Mouse (Mus musculus) kidney, postnatal 4 days (tissue): Measurements from ENCODE around the gene Gm11555.
"Not testable (repeated sequence)": the region's sequence is repeated elsewhere in the genome, so short reads cannot be mapped to it uniquely, and the experiment has no call there.

Experiments
- DNase-seq, 2 experiments: peaks; one replicate each; pipeline ENCODE4 v3.0.0; 2021; ENCODE audit warnings: mixed read lengths in 2 of 2

Gene Gm11555

DNA sequence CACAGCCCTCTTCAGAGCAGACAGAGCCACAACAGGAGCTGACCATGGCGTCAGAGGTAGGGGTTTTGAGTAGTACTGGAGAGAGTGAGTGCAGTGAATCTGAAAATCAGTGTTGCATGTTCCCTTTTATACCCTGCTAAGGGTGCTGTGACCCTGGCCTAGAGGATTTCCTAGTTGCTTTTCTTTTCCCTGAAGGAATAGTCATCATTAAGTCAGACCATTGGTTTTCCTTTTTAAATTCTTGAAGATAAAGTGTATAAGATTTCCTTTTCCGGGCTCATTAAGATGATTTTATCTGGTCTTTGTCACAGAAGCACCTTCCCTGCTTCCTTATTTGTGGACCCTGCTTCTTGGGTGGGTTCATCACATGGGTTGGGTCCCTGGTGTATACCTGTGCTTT, at the start of gene Gm11555:
Gene Gm11555 (minus strand): TSS at position 101 of the 400 bp plus-strand sequence.
- DNase-seq = no peak

DNA sequence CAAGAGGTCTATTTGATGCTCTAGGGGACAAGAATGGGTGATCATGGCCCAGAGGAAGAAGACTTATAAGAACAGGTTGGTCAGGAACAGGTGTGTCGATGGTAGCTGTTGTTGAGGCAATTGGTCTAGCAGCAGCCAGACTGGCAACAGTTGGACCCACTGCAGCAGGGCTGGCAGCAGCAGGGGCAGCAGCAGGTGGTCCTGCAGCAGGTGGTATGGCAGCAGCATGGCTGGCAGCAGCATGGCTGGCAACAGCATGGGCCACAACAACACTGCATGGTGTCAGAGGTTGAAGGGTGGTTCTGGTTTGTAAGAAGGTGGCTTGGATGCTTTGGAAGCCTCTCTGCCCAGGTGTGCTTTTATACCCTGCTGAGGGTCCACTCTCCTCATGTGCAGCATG, 40.4 kb upstream of the Gm11555 start, which contains the start of gene Gm14190:
Gene Gm14190 (minus strand): TSS at position 278 of the 400 bp plus-strand sequence.
- no peak for DNase-seq

DNA sequence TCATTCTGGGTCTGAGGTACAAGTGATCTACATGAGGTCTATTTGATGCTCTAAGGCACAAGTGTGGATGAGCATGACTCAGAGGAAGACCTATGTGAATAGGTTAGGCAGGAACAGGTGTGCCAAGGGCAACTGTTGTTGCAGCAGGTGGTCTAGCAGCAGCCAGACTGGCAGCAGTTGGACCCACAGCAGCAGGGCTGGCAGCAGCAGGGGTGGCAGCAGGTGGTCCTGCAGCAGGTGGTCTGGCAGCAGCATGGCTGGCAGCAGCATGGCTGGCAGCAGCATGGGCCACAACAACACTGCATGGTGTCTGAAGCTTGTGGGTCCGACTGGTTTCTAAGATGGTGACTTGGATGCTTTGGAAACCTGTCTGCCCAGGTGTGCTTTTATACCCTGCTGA, 35.2 kb upstream of the Gm11555 start:
- DNase-seq = not testable (repeated sequence)

GRCm38 (mm10) chr11:99683481-99683880, 33.4 kb upstream of the Gm11555 start:
- no peak for DNase-seq

- no peak for DNase-seq
Measured at GRCm38 (mm10) chr11:99665860-99666259, 15.8 kb upstream of the Gm11555 start, which contains the start of gene Krtap4-6. TSS of gene Krtap4-6 (minus strand) at chr11:99665960.

GRCm38 (mm10) chr11:99662802-99663201, 12.8 kb upstream of the Gm11555 start:
- DNase-seq = no peak

DNA sequence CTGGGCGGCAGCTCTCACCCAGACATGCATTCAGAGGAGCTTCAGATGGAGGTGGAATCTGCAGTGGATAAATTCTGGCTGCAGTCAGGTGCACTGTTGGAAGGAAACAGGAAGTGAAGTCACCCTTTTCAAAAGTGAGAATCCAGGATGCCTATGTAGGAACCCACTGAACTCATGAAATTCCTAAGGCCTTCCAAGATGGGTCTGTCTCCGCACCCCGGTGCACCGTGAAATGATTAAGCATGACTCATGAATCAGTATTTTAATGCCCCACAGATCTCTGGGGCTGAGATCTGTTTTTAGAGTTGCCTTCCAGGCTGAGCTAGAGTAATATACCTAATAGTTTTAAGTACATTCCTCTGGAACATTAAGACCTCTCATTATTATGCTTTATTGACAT, 9.2 kb upstream of the Gm11555 start:
- no peak for DNase-seq

- DNase-seq = not testable (repeated sequence)
Measured at GRCm38 (mm10) chr11:99658467-99659010, 8.5 kb upstream of the Gm11555 start, which contains the start of gene Gm11563. TSS of gene Gm11563 (minus strand) at chr11:99658960.

DNA sequence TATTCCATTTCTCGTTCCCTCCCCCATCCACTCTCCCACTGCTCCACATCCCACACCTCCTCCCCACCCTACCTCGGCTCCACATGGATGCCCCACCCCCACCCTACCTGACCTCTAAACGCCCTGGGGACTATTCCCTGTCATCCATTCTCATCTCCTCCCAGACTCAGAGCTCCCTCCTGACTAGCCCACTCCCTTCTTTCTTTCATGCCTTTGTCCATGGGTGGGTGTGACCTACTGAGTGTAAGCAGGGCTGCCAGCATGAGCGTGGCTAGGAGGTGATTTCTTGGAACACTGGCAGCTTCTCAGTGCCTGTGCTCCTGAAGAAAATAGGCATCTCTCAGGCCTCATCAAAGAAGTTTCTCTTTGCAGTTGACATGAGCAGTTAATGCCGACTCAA, 7.0 kb upstream of the Gm11555 start:
- DNase-seq = no peak

GRCm38 (mm10) chr11:99646444-99646843, 3.6 kb downstream of the Gm11555 start:
- no peak for DNase-seq

DNA sequence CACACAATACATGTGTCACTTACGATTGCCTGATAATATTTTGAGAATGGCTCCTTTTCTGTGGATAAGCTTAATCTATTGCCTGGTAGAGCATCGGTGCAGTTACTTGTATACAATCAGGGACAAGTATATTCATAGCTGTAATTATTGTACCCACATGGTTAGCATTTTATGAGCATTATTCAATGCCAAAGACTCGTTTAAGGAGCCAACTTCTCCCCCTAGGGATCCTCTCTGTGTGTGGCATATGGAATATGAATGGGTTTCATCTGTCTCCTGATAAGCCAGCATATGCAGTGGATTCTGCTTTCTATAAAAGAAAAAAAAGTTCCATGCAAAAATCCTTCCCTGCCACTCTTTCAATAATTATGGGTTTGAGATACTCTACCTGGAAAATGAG, 5.7 kb downstream of the Gm11555 start:
- no peak for DNase-seq

GRCm38 (mm10) chr11:99643635-99644139, 6.3 kb downstream of the Gm11555 start, which contains the start of gene Krtap4-7:
TSS of gene Krtap4-7 (minus strand) at chr11:99644089.
- DNase-seq = not testable (repeated sequence)

- DNase-seq = no peak
Measured at GRCm38 (mm10) chr11:99640926-99641325, 9.1 kb downstream of the Gm11555 start.

DNA sequence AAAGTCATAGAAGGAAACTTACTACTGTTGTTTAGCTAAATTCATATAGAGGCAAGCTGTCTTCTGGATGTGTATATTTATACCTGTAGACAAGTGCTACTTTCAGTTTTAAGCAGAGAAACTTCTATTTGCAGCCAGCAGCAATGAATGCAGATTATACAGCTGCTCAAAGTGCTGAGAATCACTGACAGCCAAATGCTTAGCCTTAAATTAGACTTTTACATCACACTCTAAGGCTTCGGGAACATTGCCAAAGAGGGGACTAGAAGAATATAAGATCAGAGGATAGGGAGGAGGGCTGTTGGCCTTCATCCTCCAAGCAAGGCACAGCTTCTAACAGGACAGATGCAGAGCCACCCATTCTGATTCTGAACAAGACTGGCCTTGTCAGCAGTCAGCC, 12.9 kb downstream of the Gm11555 start:
- DNase-seq = no peak

GRCm38 (mm10) chr11:99634653-99635134, 15.3 kb downstream of the Gm11555 start, which contains the start of gene Krtap4-2:
TSS of gene Krtap4-2 (minus strand) at chr11:99635084.
- no peak for DNase-seq

GRCm38 (mm10) chr11:99633293-99633692, 16.7 kb downstream of the Gm11555 start:
- no peak for DNase-seq

- no peak for DNase-seq
Measured at GRCm38 (mm10) chr11:99630890-99631289, 19.1 kb downstream of the Gm11555 start.

DNA sequence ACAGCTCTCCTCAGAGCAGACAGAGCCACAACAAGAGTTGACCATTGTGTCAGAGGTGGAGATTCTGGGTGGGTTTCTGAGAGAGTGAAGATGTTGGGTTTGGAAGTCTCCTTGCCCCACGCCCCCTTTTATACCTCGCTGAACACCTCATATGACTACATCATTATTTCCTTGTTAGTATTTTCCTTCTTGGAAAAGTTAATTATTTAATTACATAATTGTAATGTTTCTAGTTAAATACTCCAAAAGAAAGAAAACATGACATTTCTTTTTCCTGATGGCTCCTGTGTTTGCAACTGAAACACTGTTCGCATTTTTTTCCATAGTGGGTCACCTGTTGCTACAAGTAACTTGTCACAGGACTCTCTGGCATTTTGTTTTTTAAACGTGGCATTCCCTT, 21.9 kb downstream of the Gm11555 start, which contains the start of gene Krtap4-1:
Gene Krtap4-1 (minus strand): TSS at position 101 of the 400 bp plus-strand sequence.
- no peak for DNase-seq

DNA sequence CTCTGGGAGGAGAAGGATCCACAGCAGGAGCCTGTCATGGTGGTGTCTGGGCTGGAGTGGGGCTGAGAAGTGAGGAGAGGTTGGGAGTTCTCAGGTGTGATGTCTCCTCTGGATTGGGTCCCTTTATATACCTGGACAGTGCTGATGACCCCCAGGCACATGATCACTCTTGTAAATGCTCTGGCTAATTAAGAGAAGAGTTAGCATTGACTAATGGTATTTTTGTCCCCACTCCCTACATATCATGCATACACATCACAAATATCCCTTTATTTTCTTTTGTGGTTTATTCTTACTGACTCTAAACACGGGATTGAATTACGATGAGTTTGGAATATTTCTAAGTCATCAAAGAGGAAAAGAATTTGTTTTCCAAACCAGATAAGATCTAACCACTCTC, 29.7 kb downstream of the Gm11555 start, which contains the start of gene Gm11562:
Gene Gm11562 (minus strand): TSS at position 101 of the 400 bp plus-strand sequence.
- DNase-seq = no peak

DNA sequence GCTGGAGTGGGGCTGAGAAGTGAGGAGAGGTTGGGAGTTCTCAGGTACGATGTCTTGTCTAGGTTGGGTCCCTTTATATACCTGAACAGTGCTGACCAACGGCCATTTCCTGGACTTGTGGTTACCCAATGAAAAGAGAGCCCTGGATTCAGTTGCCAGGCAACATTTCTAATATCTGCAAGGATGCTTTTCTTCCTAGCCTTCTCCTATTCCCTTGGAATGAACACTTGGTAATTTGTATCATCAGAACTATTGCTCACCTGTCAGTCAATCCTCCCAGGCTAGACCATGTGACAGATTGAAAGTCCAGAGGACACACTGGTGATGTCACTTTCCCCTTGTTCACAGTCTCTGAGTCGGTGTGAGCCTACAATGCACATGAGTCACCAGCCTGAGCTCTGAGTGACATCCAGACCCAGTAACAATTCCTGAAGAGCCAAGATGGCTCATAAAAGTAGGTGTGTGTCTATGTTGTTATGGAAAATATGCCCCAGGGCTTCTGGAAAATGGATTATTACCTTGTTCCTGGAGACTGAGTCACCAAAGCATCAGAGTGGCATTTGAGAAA, 35.2 kb downstream of the Gm11555 start, which contains the start of gene Krtap2-4:
Gene Krtap2-4 (minus strand): TSS at position 51 of the 568 bp plus-strand sequence.
- DNase-seq = no peak

GRCm38 (mm10) chr11:99610089-99610488, 39.9 kb downstream of the Gm11555 start, which contains the start of gene Gm11937:
TSS of gene Gm11937 (minus strand) at chr11:99610189.
- not testable (repeated sequence) for DNase-seq

- DNase-seq = no peak
Measured at GRCm38 (mm10) chr11:99609126-99609525, 40.9 kb downstream of the Gm11555 start.

DNA sequence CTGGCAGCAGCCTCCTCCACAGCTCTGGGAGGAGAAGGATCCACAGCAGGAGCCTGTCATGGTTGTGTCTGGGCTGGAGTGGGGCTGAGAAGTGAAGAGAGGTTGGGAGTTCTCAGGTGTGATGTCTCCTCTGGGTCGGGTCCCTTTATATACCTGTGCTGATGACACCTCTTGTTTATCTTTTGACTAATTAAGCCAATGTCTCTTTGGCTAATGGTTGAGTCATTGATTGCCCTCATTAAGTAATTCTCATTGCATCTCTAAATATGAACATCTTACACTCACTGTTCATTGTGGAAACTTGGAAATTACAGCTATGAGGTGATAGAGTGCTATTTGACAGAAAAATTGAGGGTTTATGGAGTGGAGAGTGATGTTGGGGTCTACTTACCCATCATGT, 46.8 kb downstream of the Gm11555 start, which contains the start of gene Gm11938:
Gene Gm11938 (minus strand): TSS at position 101 of the 400 bp plus-strand sequence.
- not testable (repeated sequence) for DNase-seq
